Mouse (Mus musculus) hindbrain, embryonic 14.5 days (tissue): Measurements from ENCODE around the gene Dse. TPM values are rescaled to one million over a fixed set of nuclear protein-coding genes. Genes with fewer than 3 reads are reported as not detected.

Experiments used
- ATAC-seq: fragments of 200-750 bp; cut with Nextera tagmentation; 2 replicates; pipeline ENCODE4 v1.8.0; 2017; ENCODE audit warnings: moderate number of reproducible peaks, mild to moderate bottlenecking, moderate TSS enrichment, moderate library complexity; ENCODE audit not compliant: low FRiP score
- DNase-seq: peaks from one replicate; pipeline ENCODE4 v3.0.0-alpha.2; 2015; ENCODE audit warnings: low spot score
- H3K27ac ChIP-seq: fragments of 300-500 bp; sonication (generic); 2 replicates; pipeline ENCODE4 v1.5.1; 2014; ENCODE audit warnings: mild to moderate bottlenecking, moderate library complexity
- H3K27me3 ChIP-seq: fragments of 300-500 bp; sonication (generic); 2 replicates; pipeline ENCODE4 v1.6.1; 2014; ENCODE audit warnings: mild to moderate bottlenecking, low read length, mixed read lengths; ENCODE audit not compliant: control insufficient read depth, insufficient read depth
- H3K36me3 ChIP-seq: fragments of 300-500 bp; sonication (generic); replicated peaks from 2 replicates; pipeline ENCODE4 v1.6.1; 2014; ENCODE audit not compliant: control insufficient read depth, insufficient read depth
- H3K4me1 ChIP-seq: fragments of 300-500 bp; sonication (generic); replicated peaks from 2 replicates; pipeline ENCODE4 v1.6.1; 2014; ENCODE audit warnings: antibody characterized with exemption, low read length, mixed read lengths; ENCODE audit not compliant: control insufficient read depth, insufficient read depth
- H3K4me2 ChIP-seq: fragments of 300-500 bp; sonication (generic); replicated peaks from 2 replicates; pipeline ENCODE4 v1.6.1; 2014; ENCODE audit warnings: mild to moderate bottlenecking, moderate library complexity
- H3K4me3 ChIP-seq: fragments of 300-500 bp; sonication (generic); replicated peaks from 2 replicates; pipeline ENCODE4 v1.5.1; 2014; ENCODE audit warnings: mild to moderate bottlenecking, low read length
- H3K9ac ChIP-seq: fragments of 300-500 bp; sonication (generic); 2 replicates; pipeline ENCODE4 v1.6.1; 2014
- H3K9me3 ChIP-seq: fragments of 300-500 bp; sonication (generic); 2 replicates; pipeline ENCODE4 v1.6.1; 2016; ENCODE audit warnings: low read length; ENCODE audit not compliant: control insufficient read depth
- WGBS: fragments of 180-500 bp; shearing (Covaris S2); extraction: QIAGEN DNeasy Blood & Tissue Kit; methylation state at CpG from one replicate; pipeline ENCODE4 v1.1.7; 2014; 5-methylcytosine and 5-hydroxymethylcytosine counted together
- polyA plus RNA-seq: library from polyadenylated mRNA; unstranded; fragments of >200 nt; fragmentation: Nextera tagmentation; extraction: Ambion mirVana; gene quantifications from 2 replicates; pipeline ENCODE4 v1.2.1, GENCODE M21; 2014

Gene Dse
- polyA plus RNA-seq, 1 experiment from 2014 or later: 8.8 TPM

- Histone ChIP-seq H3K9ac (no peak overlapping the region), H3K27ac (no peak overlapping the region), H3K9me3 (no peaks in the 10 kb centered on the region), H3K27me3 (no peaks in the 10 kb centered on the region), H3K4me2 (no peak overlapping the region), H3K4me3 (no peak overlapping the region), H3K36me3 (no peaks in the 10 kb centered on the region), H3K4me1 (no peaks in the 10 kb centered on the region)
- WGBS: 89% methylated on average over 6 of the region's 6 CpGs
- no peak for ATAC-seq
- DNase-seq: no peak
Observed at GRCm38 (mm10) chr10:34128391-34128790, 79.1 kb downstream of the Dse start.

DNA sequence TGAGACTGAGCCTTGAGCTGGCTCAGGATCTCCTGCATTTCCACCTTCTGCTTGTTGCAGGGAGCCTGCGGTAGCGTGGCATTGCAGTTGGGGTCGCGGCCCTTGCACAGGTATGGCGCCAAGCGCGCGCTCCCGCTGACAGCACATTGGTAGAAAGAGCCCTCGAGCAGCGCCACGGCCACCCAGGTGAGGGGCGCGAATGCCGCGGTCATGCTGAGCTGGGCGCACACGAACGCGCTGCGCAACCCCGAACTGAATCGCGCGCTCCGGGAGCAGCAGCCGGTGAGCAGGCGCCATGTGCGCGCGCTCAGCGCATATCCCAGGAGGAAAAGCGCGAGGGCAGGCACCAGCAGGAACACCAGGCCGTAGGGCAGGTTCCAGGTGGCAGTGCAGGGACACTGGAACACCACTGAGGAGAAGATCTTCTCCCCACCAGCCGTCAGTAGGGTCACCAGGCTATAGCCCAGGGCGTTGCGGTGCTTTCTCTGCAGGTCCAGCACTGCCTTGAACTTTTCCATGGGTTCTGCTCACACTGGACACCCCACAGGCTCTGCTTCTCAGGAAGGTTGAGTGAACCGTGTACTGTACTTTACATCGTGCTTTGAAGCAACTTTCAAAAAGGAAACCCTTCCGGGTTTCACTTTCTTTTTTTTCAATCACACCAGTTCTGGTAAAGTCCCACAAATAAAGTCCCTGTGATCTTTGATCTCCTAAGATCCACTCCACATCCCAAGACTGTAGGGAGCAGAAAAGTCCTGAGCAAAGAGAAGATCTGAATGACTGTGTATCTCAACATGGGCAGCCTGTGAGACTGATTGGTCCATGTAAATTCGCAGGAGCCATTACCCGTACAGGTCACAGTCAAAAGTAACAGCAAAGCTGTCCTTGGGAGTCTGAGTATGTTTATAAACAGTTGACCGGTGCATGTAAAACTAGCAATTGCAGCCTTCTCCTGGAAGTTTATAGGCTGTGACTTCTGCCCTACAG lies 79.8 kb downstream of the Dse start, which contains the start of gene Calhm6:
TSS of gene Calhm6 (minus strand) at position 593 of the 987 bp plus-strand sequence.
- peak within 1 kb of the TSS; percentile 59 for H3K9ac ChIP-seq
- ATAC-seq: peak; percentile 87
- H3K4me2 ChIP-seq: peak within 1 kb of the TSS; percentile 75
- H3K36me3 ChIP-seq: no peaks in the 10 kb centered on the region
- H3K9me3 ChIP-seq: no peaks in the 10 kb centered on the region
- no peaks in the 10 kb centered on the region for H3K4me1 ChIP-seq
- DNase-seq: peak; percentile 53
- H3K27me3 ChIP-seq: no peaks in the 10 kb centered on the region
- WGBS: 24% methylated on average over 43 of the region's 44 CpGs
- peak within 1 kb of the TSS; percentile 43 for H3K4me3 ChIP-seq
- H3K27ac ChIP-seq: no peak within 1 kb of the TSS

GRCm38 (mm10) chr10:34118421-34118820 lies 89.1 kb downstream of the Dse start:
- Histone ChIP-seq H3K9me3 (no peaks in the 10 kb centered on the region), H3K27ac (no peak overlapping the region), H3K4me2 (no peak overlapping the region), H3K4me3 (no peak overlapping the region), H3K36me3 (no peaks in the 10 kb centered on the region), H3K4me1 (no peaks in the 10 kb centered on the region), H3K9ac (no peak overlapping the region), H3K27me3 (no peaks in the 10 kb centered on the region)
- ATAC-seq: no peak
- WGBS: 95% methylated on average over 2 of the region's 2 CpGs
- no peak for DNase-seq

- Histone ChIP-seq H3K9me3 (no peaks in the 10 kb centered on the region), H3K4me3 (no peak overlapping the region), H3K4me1 (no peaks in the 10 kb centered on the region), H3K9ac (no peak overlapping the region), H3K4me2 (no peak overlapping the region), H3K27me3 (no peaks in the 10 kb centered on the region), H3K27ac (no peak overlapping the region), H3K36me3 (no peaks in the 10 kb centered on the region)
- no peak for ATAC-seq
- DNase-seq: no peak
Observed at GRCm38 (mm10) chr10:34117770-34118169, 89.7 kb downstream of the Dse start.

GRCm38 (mm10) chr10:34117131-34117530 lies 90.4 kb downstream of the Dse start:
- ATAC-seq: no peak
- 77% methylated on average over 3 of the region's 3 CpGs for WGBS

DNA sequence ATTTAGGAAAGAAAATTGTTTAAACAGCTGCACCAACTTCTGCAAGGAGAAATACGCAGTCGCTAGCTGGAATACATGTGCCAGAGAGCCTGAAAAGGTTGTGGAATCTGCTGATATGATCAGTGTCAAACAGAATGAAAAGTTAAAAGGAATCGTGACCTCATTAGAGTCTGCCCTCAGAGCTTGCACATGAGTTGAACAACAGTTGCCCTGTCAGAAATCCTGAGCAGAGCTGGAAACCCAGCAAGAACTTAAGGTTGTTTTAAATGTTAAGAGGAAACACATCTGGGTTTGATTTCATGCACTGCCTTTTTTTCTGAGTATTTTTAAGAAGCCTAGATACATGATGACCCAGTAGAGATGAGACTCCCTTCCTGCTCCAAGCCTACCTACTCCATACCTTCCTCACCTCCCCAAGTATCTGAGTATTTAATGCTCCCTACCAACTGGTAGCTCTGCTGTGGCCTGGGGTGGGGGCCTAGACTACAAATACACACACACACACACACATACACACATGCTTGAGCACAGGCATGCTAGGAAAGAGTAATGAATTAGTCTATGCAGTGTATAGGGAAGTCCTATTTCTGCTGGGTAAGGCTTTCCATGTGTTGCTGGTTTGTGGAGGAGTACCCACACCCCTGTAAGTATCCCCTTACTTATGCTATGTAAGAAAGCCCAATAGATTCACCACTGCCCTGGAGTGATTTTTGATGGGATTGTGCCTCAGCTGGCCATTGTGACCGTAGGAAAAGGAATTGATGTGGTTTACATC lies 95.4 kb downstream of the Dse start:
- no peaks in the 10 kb centered on the region for H3K9me3 ChIP-seq
- H3K27me3 ChIP-seq: no peaks in the 10 kb centered on the region
- no peak overlapping the region for H3K27ac ChIP-seq
- no peaks in the 10 kb centered on the region for H3K36me3 ChIP-seq
- DNase-seq: no peak
- no peak overlapping the region for H3K4me2 ChIP-seq
- 82% methylated on average over 4 of the region's 4 CpGs for WGBS
- ATAC-seq: no peak
- H3K9ac ChIP-seq: no peak overlapping the region
- no peaks in the 10 kb centered on the region for H3K4me1 ChIP-seq
- no peak overlapping the region for H3K4me3 ChIP-seq

More at GRCm38 (mm10) chr10:34117131-34117530, 90.4 kb downstream of the Dse start:
- H3K27ac ChIP-seq: no peak overlapping the region
- H3K4me2 ChIP-seq: no peak overlapping the region
- no peaks in the 10 kb centered on the region for H3K36me3 ChIP-seq
- no peak for DNase-seq
- no peak overlapping the region for H3K9ac ChIP-seq
- H3K4me1 ChIP-seq: no peaks in the 10 kb centered on the region
- H3K27me3 ChIP-seq: no peaks in the 10 kb centered on the region
- H3K4me3 ChIP-seq: no peak overlapping the region
- H3K9me3 ChIP-seq: no peaks in the 10 kb centered on the region

DNA sequence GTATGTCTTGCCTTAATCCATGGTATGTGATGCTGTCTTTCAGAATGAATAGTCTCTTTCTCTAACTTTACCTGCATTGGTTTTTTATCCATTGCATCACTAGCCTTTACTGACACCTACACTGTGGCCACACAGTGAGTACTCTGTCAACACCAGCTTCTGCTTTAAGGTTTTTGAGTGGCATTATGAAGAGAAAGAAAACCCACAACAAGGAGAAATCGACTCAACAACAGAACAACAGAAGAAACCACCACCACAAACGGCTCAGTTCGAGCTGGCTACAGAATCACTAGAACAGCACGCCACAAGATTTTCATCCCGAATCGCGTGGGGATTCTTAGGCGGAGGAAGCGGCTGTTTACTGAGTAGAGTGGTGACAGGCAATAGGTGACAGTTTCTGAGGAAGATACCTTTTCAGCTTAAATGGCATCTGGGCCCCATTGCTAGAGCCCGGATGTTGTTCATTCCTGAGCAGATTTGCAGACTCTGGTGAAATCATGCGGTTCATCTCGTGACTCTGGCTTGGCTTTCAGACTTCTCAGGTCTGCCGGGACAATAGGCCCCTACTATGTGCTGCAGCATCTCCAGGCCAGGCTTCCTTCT lies 96.6 kb downstream of the Dse start:
- H3K9ac ChIP-seq: no peak overlapping the region
- H3K4me3 ChIP-seq: no peak overlapping the region
- no peak overlapping the region for H3K4me2 ChIP-seq
- no peaks in the 10 kb centered on the region for H3K36me3 ChIP-seq
- 86% methylated on average over 13 of the region's 13 CpGs for WGBS
- H3K4me1 ChIP-seq: no peaks in the 10 kb centered on the region
- no peak overlapping the region for H3K27ac ChIP-seq
- DNase-seq: no peak
- H3K27me3 ChIP-seq: no peaks in the 10 kb centered on the region
- ATAC-seq: no peak
- no peaks in the 10 kb centered on the region for H3K9me3 ChIP-seq
